Mouse (Mus musculus): ENCODE data around the gene Coro6. TPM values are rescaled to one million over a fixed set of nuclear protein-coding genes. Genes with fewer than 3 reads are reported as not detected.

Coro6 gene
- polyA plus RNA-seq, 1 experiment, result 2.7 TPM

DNA sequence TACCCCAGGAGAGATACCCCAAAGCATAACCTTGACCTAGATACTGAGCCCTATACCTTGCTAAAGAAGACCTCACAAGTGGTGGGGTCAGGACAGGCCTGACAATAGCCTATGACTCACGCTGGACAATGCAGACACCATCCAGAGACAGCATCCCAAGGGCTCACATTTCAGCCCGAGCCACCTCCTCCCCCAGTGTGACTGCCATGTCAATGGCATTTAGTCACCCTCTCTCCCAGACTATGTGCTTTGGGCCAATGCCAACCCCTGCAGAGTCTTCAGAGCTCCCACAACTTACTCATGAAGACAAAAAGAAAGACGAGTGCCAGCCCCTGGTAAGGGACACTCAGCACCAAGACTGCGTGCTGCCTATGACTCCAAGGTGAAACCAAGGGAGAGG, 2.5 kb downstream of the Coro6 start:
- TF ChIP-seq CTCF (IDR thresholded peaks at IDR 0.05; ENCODE audit: control insufficient read depth, insufficient read depth, insufficient replicate concordance, low read depth, low read length), result no peak
- no peak for TF ChIP-seq POLR2A (IDR thresholded peaks at IDR 0.05; ENCODE audit: control insufficient read depth, low read depth, low read length)
- Histone ChIP-seq H3K27me3 (ENCODE audit: control insufficient read depth, insufficient read depth, low read length) (no peaks in the 10 kb centered on the region), H3K4me1 (ENCODE audit: control insufficient read depth, insufficient read depth, low read length) (peaks cover 19% of the 10 kb centered on the region), H3K27ac (ENCODE audit: control insufficient read depth, insufficient read depth, low read depth, low read length) (no peak overlapping the region), H3K36me3 (ENCODE audit: control insufficient read depth, insufficient read depth, low read length) (no peaks in the 10 kb centered on the region), H3K4me3 (ENCODE audit: control insufficient read depth, low read depth, low read length) (no peak overlapping the region)

DNA sequence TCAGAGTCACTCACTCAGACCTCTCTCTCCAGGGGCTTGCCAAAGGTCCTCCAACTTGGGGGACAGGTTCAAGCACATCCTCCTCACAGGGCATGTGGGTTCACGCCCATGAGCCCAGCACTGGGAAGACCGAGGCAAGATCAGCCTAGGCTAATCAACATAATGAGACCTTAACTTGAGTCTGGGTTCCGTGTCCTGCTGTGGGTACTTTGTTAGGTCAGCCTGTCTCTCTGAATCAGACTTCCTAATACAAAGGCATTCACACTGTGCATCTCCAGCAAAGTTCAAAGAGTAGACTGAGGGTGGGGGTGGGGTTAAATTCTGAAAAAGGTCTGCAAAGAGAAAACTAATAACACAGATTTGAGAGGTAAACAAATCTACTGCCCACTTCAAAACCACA, 2.9 kb downstream of the Coro6 start:
- TF ChIP-seq CTCF (IDR thresholded peaks at IDR 0.05; ENCODE audit: control insufficient read depth, insufficient read depth, insufficient replicate concordance, low read depth, low read length), result no peak
- H3K4me3 ChIP-seq (ENCODE audit: control insufficient read depth, low read depth, low read length), result no peak overlapping the region
- no peak overlapping the region for H3K27ac ChIP-seq (ENCODE audit: control insufficient read depth, insufficient read depth, low read depth, low read length)
- no peaks in the 10 kb centered on the region for H3K27me3 ChIP-seq (ENCODE audit: control insufficient read depth, insufficient read depth, low read length)
- no peaks in the 10 kb centered on the region for H3K36me3 ChIP-seq (ENCODE audit: control insufficient read depth, insufficient read depth, low read length)
- H3K4me1 ChIP-seq (ENCODE audit: control insufficient read depth, insufficient read depth, low read length), result peaks cover 19% of the 10 kb centered on the region

DNA sequence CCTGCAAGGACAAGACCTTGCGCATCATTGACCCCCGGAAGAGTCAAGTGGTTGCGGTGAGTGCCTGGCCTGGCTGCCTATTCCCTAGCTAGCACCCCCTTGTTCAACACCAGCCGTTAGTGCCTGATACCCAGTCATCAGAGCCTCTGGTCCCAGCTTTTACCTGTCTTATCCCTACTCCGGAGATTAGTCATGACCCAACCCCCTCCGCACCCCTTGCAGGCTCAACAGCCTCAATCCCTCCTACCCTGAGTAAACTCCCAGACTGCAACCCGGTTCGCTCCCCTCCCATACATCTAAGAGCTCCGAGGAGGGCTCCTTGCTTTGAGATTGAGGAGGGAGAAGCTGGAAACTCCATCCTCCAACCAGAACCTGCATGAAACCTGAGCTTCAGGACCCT, 4.3 kb downstream of the Coro6 start:
- Histone ChIP-seq H3K27ac (ENCODE audit: control insufficient read depth, insufficient read depth, low read depth, low read length) (no peak overlapping the region), H3K4me1 (ENCODE audit: control insufficient read depth, insufficient read depth, low read length) (peaks cover 24% of the 10 kb centered on the region), H3K27me3 (ENCODE audit: control insufficient read depth, insufficient read depth, low read length) (no peaks in the 10 kb centered on the region)

DNA sequence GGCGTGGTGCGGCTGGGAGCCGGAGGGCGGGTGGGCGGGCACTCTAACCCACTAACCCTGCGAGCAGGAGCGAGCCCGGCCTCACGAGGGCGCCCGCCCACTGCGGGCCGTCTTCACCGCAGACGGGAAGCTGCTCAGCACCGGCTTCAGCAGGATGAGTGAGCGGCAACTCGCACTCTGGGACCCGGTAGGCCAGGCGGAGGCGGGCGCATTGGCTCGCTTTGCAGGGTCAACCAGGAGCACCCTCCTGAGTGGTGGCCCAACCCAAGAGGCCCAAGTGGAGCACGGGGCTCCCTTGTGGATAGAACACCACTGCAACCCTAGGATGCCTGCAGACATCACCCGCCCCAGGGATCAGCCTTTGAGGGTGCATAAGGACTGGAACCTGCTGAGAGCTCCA, 4.9 kb downstream of the Coro6 start:
- H3K27ac ChIP-seq (ENCODE audit: control insufficient read depth, insufficient read depth, low read depth, low read length), result no peak overlapping the region
- peak; percentile 23; the same call in 1 of the 2 replicates for TF ChIP-seq CTCF (IDR thresholded peaks at IDR 0.05; ENCODE audit: control insufficient read depth, insufficient read depth, insufficient replicate concordance, low read depth, low read length)
- TF ChIP-seq POLR2A (IDR thresholded peaks at IDR 0.05; ENCODE audit: control insufficient read depth, low read depth, low read length), result no peak
- H3K27me3 ChIP-seq (ENCODE audit: control insufficient read depth, insufficient read depth, low read length), result no peaks in the 10 kb centered on the region
- no peaks in the 10 kb centered on the region for H3K36me3 ChIP-seq (ENCODE audit: control insufficient read depth, insufficient read depth, low read length)
- peaks cover 23% of the 10 kb centered on the region for H3K4me1 ChIP-seq (ENCODE audit: control insufficient read depth, insufficient read depth, low read length)
- H3K4me3 ChIP-seq (ENCODE audit: control insufficient read depth, low read depth, low read length), result peak overlapping the region; percentile 37

More for the DNA sequence above, 4.3 kb downstream of the Coro6 start:
- TF ChIP-seq CTCF (IDR thresholded peaks at IDR 0.05; ENCODE audit: control insufficient read depth, insufficient read depth, insufficient replicate concordance, low read depth, low read length), result no peak
- TF ChIP-seq POLR2A (IDR thresholded peaks at IDR 0.05; ENCODE audit: control insufficient read depth, low read depth, low read length), result no peak
- H3K36me3 ChIP-seq (ENCODE audit: control insufficient read depth, insufficient read depth, low read length), result no peaks in the 10 kb centered on the region
- H3K4me3 ChIP-seq (ENCODE audit: control insufficient read depth, low read depth, low read length), result no peak overlapping the region

DNA sequence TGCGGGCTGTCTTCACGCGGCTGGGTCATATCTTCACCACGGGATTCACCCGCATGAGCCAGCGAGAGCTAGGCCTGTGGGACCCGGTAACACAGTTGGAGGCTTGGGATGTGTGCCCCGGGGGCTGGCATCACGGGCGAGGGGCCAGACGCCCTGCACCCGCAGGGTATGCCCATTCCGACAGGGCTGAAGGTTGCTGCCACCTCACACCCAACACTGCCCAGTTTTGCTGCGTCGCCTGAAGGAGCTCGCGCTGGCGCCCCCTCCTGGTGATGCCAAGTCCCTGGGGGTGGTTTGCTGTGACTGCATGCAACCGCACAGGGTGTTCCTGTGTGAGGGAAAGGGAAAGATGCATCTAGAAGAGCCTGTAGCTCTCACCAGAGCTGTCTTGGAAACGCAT, 5.6 kb downstream of the Coro6 start:
- TF ChIP-seq CTCF (IDR thresholded peaks at IDR 0.05; ENCODE audit: control insufficient read depth, insufficient read depth, insufficient replicate concordance, low read depth, low read length) (peak; percentile 78; the same call in 1 of the 2 replicates), POLR2A (IDR thresholded peaks at IDR 0.05; ENCODE audit: control insufficient read depth, low read depth, low read length) (no peak)
- no peaks in the 10 kb centered on the region for H3K27me3 ChIP-seq (ENCODE audit: control insufficient read depth, insufficient read depth, low read length)
- H3K4me3 ChIP-seq (ENCODE audit: control insufficient read depth, low read depth, low read length), result peak overlapping the region; percentile 47

DNA sequence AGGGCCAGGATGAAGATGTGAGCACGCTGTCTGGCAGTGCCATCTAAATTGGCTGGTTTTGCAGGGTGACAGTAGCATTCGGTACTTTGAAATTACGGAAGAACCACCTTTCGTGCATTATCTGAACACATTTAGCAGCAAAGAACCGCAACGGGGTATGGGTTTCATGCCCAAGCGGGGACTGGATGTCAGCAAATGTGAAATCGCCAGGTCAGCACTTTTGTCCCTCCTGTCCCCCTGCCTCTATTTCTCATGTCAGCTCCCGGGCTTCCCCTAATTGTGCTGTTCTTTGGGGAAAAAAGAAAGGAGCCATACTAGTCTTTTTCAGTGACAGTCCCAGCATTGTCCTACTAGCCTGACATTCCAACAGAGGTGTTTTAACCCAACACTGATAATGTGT, 6.2 kb downstream of the Coro6 start:
- peak overlapping the region; percentile 47 for H3K4me3 ChIP-seq (ENCODE audit: control insufficient read depth, low read depth, low read length)
- H3K27me3 ChIP-seq (ENCODE audit: control insufficient read depth, insufficient read depth, low read length), result no peaks in the 10 kb centered on the region

More for the DNA sequence above, 5.6 kb downstream of the Coro6 start:
- no peak overlapping the region for H3K27ac ChIP-seq (ENCODE audit: control insufficient read depth, insufficient read depth, low read depth, low read length)
- peaks cover 18% of the 10 kb centered on the region for H3K4me1 ChIP-seq (ENCODE audit: control insufficient read depth, insufficient read depth, low read length)
- no peaks in the 10 kb centered on the region for H3K36me3 ChIP-seq (ENCODE audit: control insufficient read depth, insufficient read depth, low read length)

DNA sequence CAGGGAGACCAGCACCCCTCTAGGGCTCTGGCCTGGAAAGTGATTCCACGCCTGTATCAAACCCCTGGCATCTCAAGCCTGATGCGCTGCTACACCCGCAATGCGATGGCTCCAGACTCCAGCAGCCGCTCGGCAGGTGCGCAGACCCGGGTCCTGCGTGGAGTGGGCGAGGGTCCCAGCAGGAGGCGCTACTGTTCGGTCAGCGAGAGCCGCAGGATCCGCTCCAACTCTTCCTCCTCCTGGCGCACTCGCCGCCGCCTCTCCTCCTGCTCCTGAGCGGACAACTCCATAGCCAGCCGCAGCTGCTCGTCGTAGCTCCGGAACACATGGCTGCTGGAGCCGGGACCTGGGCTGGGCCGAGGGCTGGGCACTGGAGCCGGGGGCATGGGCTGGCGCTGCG, 9.2 kb downstream of the Coro6 start:
- peaks cover 14% of the 10 kb centered on the region for H3K4me1 ChIP-seq (ENCODE audit: control insufficient read depth, insufficient read depth, low read length)
- H3K4me3 ChIP-seq (ENCODE audit: control insufficient read depth, low read depth, low read length), result peak overlapping the region; percentile 48
- no peak overlapping the region for H3K27ac ChIP-seq (ENCODE audit: control insufficient read depth, insufficient read depth, low read depth, low read length)
- H3K27me3 ChIP-seq (ENCODE audit: control insufficient read depth, insufficient read depth, low read length), result no peaks in the 10 kb centered on the region
- H3K36me3 ChIP-seq (ENCODE audit: control insufficient read depth, insufficient read depth, low read length), result no peaks in the 10 kb centered on the region
- TF ChIP-seq CTCF (IDR thresholded peaks at IDR 0.05; ENCODE audit: control insufficient read depth, insufficient read depth, insufficient replicate concordance, low read depth, low read length) (peak; percentile 13; the same call in 1 of the 2 replicates), POLR2A (IDR thresholded peaks at IDR 0.05; ENCODE audit: control insufficient read depth, low read depth, low read length) (no peak)

More for the DNA sequence above, 6.2 kb downstream of the Coro6 start:
- Histone ChIP-seq H3K36me3 (ENCODE audit: control insufficient read depth, insufficient read depth, low read length) (no peaks in the 10 kb centered on the region), H3K27ac (ENCODE audit: control insufficient read depth, insufficient read depth, low read depth, low read length) (no peak overlapping the region), H3K4me1 (ENCODE audit: control insufficient read depth, insufficient read depth, low read length) (peaks cover 14% of the 10 kb centered on the region)
- TF ChIP-seq POLR2A (IDR thresholded peaks at IDR 0.05; ENCODE audit: control insufficient read depth, low read depth, low read length) (no peak), CTCF (IDR thresholded peaks at IDR 0.05; ENCODE audit: control insufficient read depth, insufficient read depth, insufficient replicate concordance, low read depth, low read length) (no peak)

DNA sequence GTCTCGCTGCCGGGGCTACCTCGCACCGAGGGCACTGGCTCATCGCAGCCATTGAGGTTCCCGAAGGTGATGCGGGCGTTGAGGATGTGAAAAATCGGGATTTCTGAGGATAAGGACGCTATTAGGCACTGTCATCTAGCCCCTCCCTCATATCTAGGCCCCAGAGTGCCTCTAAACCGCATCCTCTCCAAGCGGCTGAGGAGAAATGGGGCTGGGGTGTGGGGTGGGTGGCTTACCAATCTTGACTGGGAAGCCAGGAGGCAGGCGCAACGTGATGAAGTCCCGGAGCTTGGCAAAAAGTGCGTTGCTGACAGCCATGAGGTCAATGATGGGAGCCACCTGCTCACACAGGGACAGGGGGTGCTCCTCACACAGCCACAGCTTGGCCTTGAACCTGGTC, 10.6 kb downstream of the Coro6 start:
- Histone ChIP-seq H3K4me3 (ENCODE audit: control insufficient read depth, low read depth, low read length) (no peak overlapping the region), H3K4me1 (ENCODE audit: control insufficient read depth, insufficient read depth, low read length) (peaks cover 11% of the 10 kb centered on the region), H3K36me3 (ENCODE audit: control insufficient read depth, insufficient read depth, low read length) (no peaks in the 10 kb centered on the region), H3K27ac (ENCODE audit: control insufficient read depth, insufficient read depth, low read depth, low read length) (no peak overlapping the region), H3K27me3 (ENCODE audit: control insufficient read depth, insufficient read depth, low read length) (no peaks in the 10 kb centered on the region)
- TF ChIP-seq POLR2A (IDR thresholded peaks at IDR 0.05; ENCODE audit: control insufficient read depth, low read depth, low read length) (no peak), CTCF (IDR thresholded peaks at IDR 0.05; ENCODE audit: control insufficient read depth, insufficient read depth, insufficient replicate concordance, low read depth, low read length) (no peak)

Measured in testis, adult 2 months (tissue).